Mouse (Mus musculus) spleen, adult 18-20 months (tissue): ENCODE measurements around the gene Aoc2.
"Not testable (repeated sequence)": the region's sequence is repeated elsewhere in the genome, so short reads cannot be mapped to it uniquely, and the experiment has no call there.

Experiments
- DNase-seq, 2 experiments: peaks; one replicate each; pipeline ENCODE4 v3.0.0; 2022; ENCODE audit warnings: mixed read lengths in 2 of 2

Gene Aoc2

GRCm38 (mm10) chr11:101355916-101356315 lies 31.1 kb downstream of the Aoc2 start:
- no peak for DNase-seq

- no peak for DNase-seq
Observed at GRCm38 (mm10) chr11:101357505-101358182, 32.8 kb downstream of the Aoc2 start.

DNA sequence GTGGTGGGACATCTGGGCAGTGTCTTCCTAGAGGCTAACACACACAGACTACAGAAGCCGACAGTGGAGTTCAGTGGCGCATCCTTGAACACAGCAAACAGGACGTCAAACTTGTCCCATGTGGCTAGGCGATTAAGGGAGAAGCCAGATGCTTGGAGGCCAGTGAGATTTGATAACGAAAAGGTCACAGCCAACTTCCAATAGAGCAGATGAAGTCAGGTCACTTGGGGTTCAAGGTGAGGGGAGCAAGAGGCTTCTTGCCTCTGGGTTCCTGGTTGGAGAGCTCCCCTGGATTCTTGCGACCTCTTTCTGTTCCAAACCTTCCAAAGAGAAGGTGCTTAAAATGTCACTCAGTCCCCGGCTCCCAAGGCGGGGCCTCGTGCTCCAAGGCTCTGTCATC lies 34.9 kb downstream of the Aoc2 start:
- no peak for DNase-seq

GRCm38 (mm10) chr11:101360651-101361113 lies 35.8 kb downstream of the Aoc2 start:
- no peak for DNase-seq

- DNase-seq: no peak
Observed at GRCm38 (mm10) chr11:101364531-101364931, 39.7 kb downstream of the Aoc2 start.

- no peak for DNase-seq
Observed at GRCm38 (mm10) chr11:101367326-101367935, 42.6 kb downstream of the Aoc2 start, which contains the start of gene G6pc. TSS of gene G6pc (plus strand) at chr11:101367561.

DNA sequence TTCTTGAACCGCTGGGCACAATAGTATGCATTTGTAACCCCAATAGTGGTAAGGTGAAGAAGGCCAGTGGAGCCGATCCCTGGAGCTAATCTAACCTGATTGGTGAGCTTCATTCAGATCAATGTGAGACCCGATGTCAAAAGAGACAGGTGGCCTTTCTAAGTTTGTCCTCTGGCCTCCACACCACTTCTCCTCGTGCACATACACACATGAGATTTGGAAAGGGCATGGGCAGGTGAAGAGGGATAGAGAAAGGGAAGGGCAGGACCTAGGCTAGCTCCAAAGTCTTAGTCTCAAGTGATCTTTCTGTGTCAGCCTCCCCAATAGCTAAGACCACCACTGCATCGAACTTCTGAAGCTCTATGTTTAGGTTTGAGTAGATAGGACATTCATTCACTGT lies 45.3 kb downstream of the Aoc2 start:
- DNase-seq: no peak

GRCm38 (mm10) chr11:101374421-101374938 lies 49.6 kb downstream of the Aoc2 start:
- DNase-seq: no peak

GRCm38 (mm10) chr11:101378196-101378595 lies 53.3 kb downstream of the Aoc2 start:
- not testable (repeated sequence) for DNase-seq

DNA sequence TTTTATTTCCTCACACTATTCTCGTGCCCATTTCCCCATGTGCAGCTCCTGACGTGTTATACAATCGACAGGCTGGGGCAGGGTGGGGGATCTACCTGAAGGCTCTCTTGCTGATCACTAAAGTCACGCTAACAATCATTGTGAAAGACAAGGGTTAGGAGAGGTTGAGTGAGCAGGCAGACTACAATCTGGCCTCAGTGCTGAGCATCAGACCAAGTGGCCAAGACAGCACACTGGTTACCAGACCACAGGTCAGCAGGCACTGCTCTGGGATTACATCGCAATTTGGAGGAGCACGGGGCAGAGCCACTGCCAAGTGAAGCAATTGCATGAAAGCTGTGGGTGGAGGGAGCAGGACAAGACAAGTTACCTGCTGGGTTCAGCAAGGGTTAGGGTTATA lies 54.1 kb downstream of the Aoc2 start:
- DNase-seq: no peak
